36 mouse cellular contexts compared by ENCODE assay signal in genomic region chr14:32726864-32727263, GRCm38 (mm10). TPM values are rescaled to one million over a fixed set of nuclear protein-coding genes. Genes with fewer than 3 reads are reported as not detected.
"Had no signal": no experiment of that assay in that cellular context is flagged by ENCODE, and none has a peak within 500 bp of the region (broad histone marks: within the 10 kb centered on the region; RNA-seq: fewer than 3 reads in every experiment).

No protein-coding gene starts in this region.

- H3K4me1 ChIP-seq: heart, embryonic 12.5 days; heart, embryonic 13.5 days; heart, embryonic 15.5 days; hindbrain, embryonic 10.5 days; hindbrain, embryonic 12.5 days; hindbrain, embryonic 13.5 days; hindbrain, embryonic 15.5 days; intestine, embryonic 15.5 days; kidney, embryonic 15.5 days had no signal

- H3K27ac ChIP-seq: heart, embryonic 10.5 days; heart, embryonic 13.5 days; heart, embryonic 15.5 days; hindbrain, embryonic 10.5 days; hindbrain, embryonic 12.5 days; hindbrain, embryonic 13.5 days; hindbrain, embryonic 14.5 days; hindbrain, embryonic 15.5 days; hindbrain, postnatal 0 days; intestine, embryonic 15.5 days; kidney, embryonic 15.5 days; kidney, postnatal 0 days; layer of hippocampus, adult 2 months had no signal

- ATAC-seq: hindbrain, embryonic 16.5 days; hindbrain, postnatal 0 days; inflammation-experienced regulatory T-cells, adult 6 months; intestine, embryonic 15.5 days; intestine, embryonic 16.5 days; intestine, postnatal 0 days had no signal

- H3K27me3 ChIP-seq: heart, embryonic 12.5 days; heart, embryonic 13.5 days; heart, embryonic 15.5 days; hindbrain, embryonic 12.5 days; hindbrain, embryonic 13.5 days; hindbrain, embryonic 15.5 days; intestine, embryonic 15.5 days; kidney, embryonic 15.5 days had no signal

- H3K4me2 ChIP-seq: heart, embryonic 11.5 days; heart, embryonic 12.5 days; heart, embryonic 13.5 days; heart, embryonic 15.5 days; hindbrain, embryonic 12.5 days; hindbrain, embryonic 13.5 days; hindbrain, embryonic 14.5 days; hindbrain, embryonic 15.5 days; intestine, embryonic 15.5 days; kidney, embryonic 15.5 days had no signal

- H3K9ac ChIP-seq: heart, embryonic 12.5 days; heart, embryonic 13.5 days; heart, embryonic 15.5 days; hindbrain, embryonic 12.5 days; hindbrain, embryonic 13.5 days; hindbrain, embryonic 14.5 days; hindbrain, embryonic 15.5 days; intestine, embryonic 15.5 days; kidney, embryonic 15.5 days had no signal

- H3K9me3 ChIP-seq: heart, embryonic 10.5 days; heart, embryonic 12.5 days; heart, embryonic 13.5 days; heart, embryonic 15.5 days; hindbrain, embryonic 10.5 days; hindbrain, embryonic 12.5 days; hindbrain, embryonic 13.5 days; hindbrain, embryonic 15.5 days; intestine, embryonic 15.5 days; kidney, embryonic 15.5 days had no signal

- H3K36me3 ChIP-seq: heart, embryonic 10.5 days; heart, embryonic 12.5 days; heart, embryonic 13.5 days; heart, embryonic 15.5 days; hindbrain, embryonic 10.5 days; hindbrain, embryonic 12.5 days; hindbrain, embryonic 13.5 days; hindbrain, embryonic 15.5 days; intestine, embryonic 15.5 days; kidney, embryonic 15.5 days had no signal

- H3K4me3 ChIP-seq: heart, embryonic 10.5 days; heart, embryonic 12.5 days; heart, embryonic 13.5 days; heart, embryonic 15.5 days; hindbrain, embryonic 10.5 days; hindbrain, embryonic 12.5 days; hindbrain, embryonic 13.5 days; hindbrain, embryonic 15.5 days; intestine, embryonic 15.5 days; kidney, embryonic 15.5 days; layer of hippocampus, adult 2 months had no signal

- DNase-seq: heart, postnatal 10 days; heart, postnatal 14 days; heart, postnatal 36 days; heart, postnatal 4 days; kidney, adult 11 months; kidney, adult 18-20 months; kidney, adult 2 months; kidney, adult 8-10 months; kidney, adult 9 months; kidney, postnatal 10 days; kidney, postnatal 14 days; kidney, postnatal 25 days; kidney, postnatal 36 days; kidney, postnatal 4 days; layer of hippocampus, adult 9-11 months; layer of hippocampus, postnatal 36 days had no signal

RNA-seq across cellular contexts. Expression of gene 3425401B19Rik, which starts 41.8 kb away (rescaled TPM):
- total RNA-seq: hematopoietic stem cell, adult 5-6 weeks had no signal
